In the genomic region with DNA sequence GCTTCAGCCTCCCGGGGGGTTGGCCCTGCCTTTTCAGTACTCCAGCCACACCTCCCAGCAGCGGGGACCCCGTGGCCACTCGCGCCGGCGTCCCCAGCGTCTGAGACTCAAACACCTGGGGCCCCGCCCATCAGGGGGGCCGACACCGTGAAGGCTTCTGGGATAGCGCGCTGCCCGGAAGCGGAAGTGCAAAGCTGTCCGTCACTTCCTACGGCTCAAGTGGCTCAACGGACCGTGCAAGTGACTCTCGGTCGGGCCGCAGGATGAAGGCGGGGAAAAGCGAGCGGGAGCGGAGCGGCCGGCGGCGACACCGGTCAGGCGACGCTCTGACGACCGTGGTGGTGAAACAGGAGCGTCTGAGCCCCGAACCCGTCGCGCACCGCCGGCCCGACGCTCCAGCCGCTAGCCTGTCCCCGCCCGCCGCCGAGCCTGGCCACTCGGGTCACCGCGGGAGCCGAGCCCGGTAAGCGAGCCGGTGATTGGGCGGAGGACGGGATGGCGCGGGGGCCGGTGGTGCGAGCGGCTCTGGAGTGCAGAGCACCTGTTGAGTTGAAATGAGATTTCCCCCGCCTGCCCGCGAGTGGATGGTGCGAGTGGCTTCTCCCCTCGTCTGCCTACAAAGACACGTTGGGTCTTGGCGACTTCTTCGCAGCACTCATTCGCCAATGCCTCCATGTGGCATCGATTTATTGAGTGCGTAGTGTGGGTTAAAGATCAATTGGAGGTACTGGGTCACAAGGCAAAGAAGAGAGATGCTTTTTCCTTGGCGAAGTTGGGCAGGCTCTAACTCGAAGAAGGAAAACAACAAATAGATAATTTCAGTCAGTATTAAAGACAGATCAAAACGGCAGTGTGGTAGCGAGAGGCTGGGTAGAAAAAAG, we compare ENCODE assay signal across 1 mouse cellular context.
A peak's percentile ranks its signal among the peaks of the same experiment; 100 is the strongest.
TF ChIP-seq lines count a peak whose summit lies in the region.

Gene Snip1, plus strand, starts transcription at position 183 of the 881 bp plus-strand sequence.

TF ChIP-seq in MEL, 35 proteins besides CTCF, POLR2A, EP300 and RAD21 (continued from another document):
- no peak for TF ChIP-seq MEF2A (IDR thresholded peaks at IDR 0.05; ENCODE audit: extremely low read depth, insufficient replicate concordance, low read depth, low read length, poor library complexity, severe bottlenecking)
- peak; percentile 94 for TF ChIP-seq MAZ (IDR thresholded peaks at IDR 0.05; ENCODE audit: low read depth, low read length)
- no peak for TF ChIP-seq TAL1 (IDR thresholded peaks at IDR 0.05; ENCODE audit: low read length)
- TF ChIP-seq NELFE (IDR thresholded peaks at IDR 0.05; ENCODE audit: low read depth, low read length), result peak; percentile 97
- TF ChIP-seq ZMIZ1 (IDR thresholded peaks at IDR 0.05; ENCODE audit: low read depth, low read length), result peak; percentile 90
- TF ChIP-seq TBP (IDR thresholded peaks at IDR 0.05; ENCODE audit: low read depth, low read length), result peak; percentile 68
- peak; percentile 37; the same call in 1 of the 2 replicates for TF ChIP-seq MYC (IDR thresholded peaks at IDR 0.05; ENCODE audit: low read depth, low read length)
- TF ChIP-seq GABPA (IDR thresholded peaks at IDR 0.05; ENCODE audit: low read depth, low read length), result no peak
- TF ChIP-seq CHD1 (IDR thresholded peaks at IDR 0.05; ENCODE audit: low read depth, low read length), result no peak
- TF ChIP-seq UBTF (IDR thresholded peaks at IDR 0.05; ENCODE audit: borderline replicate concordance, insufficient read depth, low read depth, low read length), result no peak
- TF ChIP-seq BHLHE40 (IDR thresholded peaks at IDR 0.05; ENCODE audit: borderline replicate concordance, low read depth, low read length), result no peak
- TF ChIP-seq MAX (IDR thresholded peaks at IDR 0.05; ENCODE audit: low read length), result peak; percentile 56; the same call in 1 of the 2 replicates
